Mouse (Mus musculus): Measurements from ENCODE around the gene Tmub1. TPM values are rescaled to one million over a fixed set of nuclear protein-coding genes. Genes with fewer than 3 reads are reported as not detected.

Gene Tmub1
- polyA plus RNA-seq, 2 experiments: 23.5 to 29.8 TPM

GRCm38 (mm10) chr5:24423129-24424003, 24.3 kb downstream of the Tmub1 start, which contains the start of the genes Cdk5 and Slc4a2:
Gene Cdk5, minus strand, starts transcription at chr5:24423530.
Gene Slc4a2, plus strand, starts transcription at chr5:24423837.
- Histone ChIP-seq H3K4me2 (replicated peaks; ENCODE audit: low read depth, low read length, severe bottlenecking) (peak within 1 kb of the TSS; percentile 94), H3K4me3 (replicated peaks; ENCODE audit: low read length) (peak within 1 kb of the TSS; percentile 68), H3K27ac (replicated peaks; ENCODE audit: low read depth, low read length) (peak within 1 kb of the TSS; percentile 92), H3K9ac (ENCODE audit: low read depth, low read length, severe bottlenecking) (peak within 1 kb of the TSS; percentile 71), H3K9me3 (ENCODE audit: control insufficient read depth, low read length) (no peaks in the 10 kb centered on the region), H3K36me3 (ENCODE audit: control insufficient read depth, insufficient read depth, low read length) (peaks cover 28% of the 10 kb centered on the region), H3K27me3 (ENCODE audit: control insufficient read depth, insufficient read depth, low read length) (no peaks in the 10 kb centered on the region), H3K4me1 (ENCODE audit: control insufficient read depth, insufficient read depth, low read length) (peaks cover 38% of the 10 kb centered on the region)
- DNase-seq (ENCODE audit: low spot score): peak; percentile 99
- ATAC-seq (ENCODE audit: low FRiP score, low read depth): peak; percentile 95
- TF ChIP-seq POLR2A (IDR thresholded peaks at IDR 0.05; ENCODE audit: borderline replicate concordance, extremely low read depth, insufficient read depth, insufficient read length): peak; percentile 41; the same call in 1 of the 2 replicates
- 1% methylated on average over 46 of the region's 46 CpGs for WGBS

DNA sequence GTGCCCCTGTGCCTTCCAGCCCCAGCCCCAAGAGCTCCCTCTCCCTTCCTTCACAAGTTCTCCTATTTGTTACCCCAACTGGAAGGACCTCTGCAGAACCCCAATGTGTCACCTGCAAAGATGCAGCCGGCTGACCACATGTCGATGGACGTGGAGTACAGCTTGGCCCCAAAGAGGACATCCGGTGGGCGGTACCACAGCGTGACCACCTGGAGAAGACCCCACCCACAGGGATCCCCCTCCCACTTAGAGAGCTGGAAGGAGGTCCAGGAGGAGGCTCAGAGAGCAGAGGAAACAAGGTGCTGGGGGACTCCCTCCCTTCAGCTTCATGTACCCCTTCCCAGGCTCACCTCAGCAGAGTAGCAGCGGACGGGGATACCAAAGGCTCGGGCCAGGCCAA, 27.3 kb downstream of the Tmub1 start:
- Histone ChIP-seq H3K36me3 (ENCODE audit: control insufficient read depth, insufficient read depth, low read length) (peaks cover 28% of the 10 kb centered on the region), H3K27me3 (ENCODE audit: control insufficient read depth, insufficient read depth, low read length) (no peaks in the 10 kb centered on the region), H3K27ac (replicated peaks; ENCODE audit: low read depth, low read length) (no peak overlapping the region), H3K9me3 (ENCODE audit: control insufficient read depth, low read length) (no peaks in the 10 kb centered on the region), H3K4me2 (replicated peaks; ENCODE audit: low read depth, low read length, severe bottlenecking) (no peak overlapping the region), H3K9ac (ENCODE audit: low read depth, low read length, severe bottlenecking) (no peak overlapping the region), H3K4me1 (ENCODE audit: control insufficient read depth, insufficient read depth, low read length) (peaks cover 13% of the 10 kb centered on the region; the same call in 1 of the 2 replicates), H3K4me3 (replicated peaks; ENCODE audit: low read length) (no peak overlapping the region)
- no peak for TF ChIP-seq POLR2A (IDR thresholded peaks at IDR 0.05; ENCODE audit: borderline replicate concordance, extremely low read depth, insufficient read depth, insufficient read length)
- 86% methylated on average over 9 of the region's 9 CpGs for WGBS
- ATAC-seq (ENCODE audit: low FRiP score, low read depth) (no peak), DNase-seq (ENCODE audit: low spot score) (no peak)

DNA sequence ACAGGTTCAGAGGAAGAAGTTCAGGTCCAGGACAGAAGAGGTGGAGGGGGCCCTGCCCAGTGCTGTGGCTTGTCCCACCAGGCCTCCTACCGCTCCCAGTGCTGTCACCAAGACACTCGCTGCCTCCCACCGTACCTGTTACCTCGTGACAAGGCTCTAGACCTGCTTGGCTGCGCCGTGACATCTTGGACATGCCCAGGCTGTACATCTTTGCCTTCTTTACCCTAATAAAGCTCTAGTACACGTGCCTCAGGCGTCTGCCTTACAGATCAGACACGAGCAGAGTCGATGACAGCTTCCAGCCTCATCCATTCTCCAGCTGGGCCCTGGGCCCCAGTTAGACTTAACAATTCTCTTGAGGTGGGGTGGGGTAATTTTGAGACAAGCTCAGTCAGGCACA, 30.1 kb downstream of the Tmub1 start:
- peaks cover 28% of the 10 kb centered on the region for H3K36me3 ChIP-seq (ENCODE audit: control insufficient read depth, insufficient read depth, low read length)
- no peak overlapping the region for H3K27ac ChIP-seq (replicated peaks; ENCODE audit: low read depth, low read length)
- H3K9ac ChIP-seq (ENCODE audit: low read depth, low read length, severe bottlenecking): no peak overlapping the region
- WGBS: 79% methylated on average over 10 of the region's 10 CpGs
- H3K4me3 ChIP-seq (replicated peaks; ENCODE audit: low read length): no peak overlapping the region
- no peaks in the 10 kb centered on the region for H3K9me3 ChIP-seq (ENCODE audit: control insufficient read depth, low read length)
- H3K27me3 ChIP-seq (ENCODE audit: control insufficient read depth, insufficient read depth, low read length): no peaks in the 10 kb centered on the region
- peaks cover 16% of the 10 kb centered on the region for H3K4me1 ChIP-seq (ENCODE audit: control insufficient read depth, insufficient read depth, low read length)
- no peak for TF ChIP-seq POLR2A (IDR thresholded peaks at IDR 0.05; ENCODE audit: borderline replicate concordance, extremely low read depth, insufficient read depth, insufficient read length)
- no peak for DNase-seq (ENCODE audit: low spot score)
- no peak for ATAC-seq (ENCODE audit: low FRiP score, low read depth)
- no peak overlapping the region for H3K4me2 ChIP-seq (replicated peaks; ENCODE audit: low read depth, low read length, severe bottlenecking)

DNA sequence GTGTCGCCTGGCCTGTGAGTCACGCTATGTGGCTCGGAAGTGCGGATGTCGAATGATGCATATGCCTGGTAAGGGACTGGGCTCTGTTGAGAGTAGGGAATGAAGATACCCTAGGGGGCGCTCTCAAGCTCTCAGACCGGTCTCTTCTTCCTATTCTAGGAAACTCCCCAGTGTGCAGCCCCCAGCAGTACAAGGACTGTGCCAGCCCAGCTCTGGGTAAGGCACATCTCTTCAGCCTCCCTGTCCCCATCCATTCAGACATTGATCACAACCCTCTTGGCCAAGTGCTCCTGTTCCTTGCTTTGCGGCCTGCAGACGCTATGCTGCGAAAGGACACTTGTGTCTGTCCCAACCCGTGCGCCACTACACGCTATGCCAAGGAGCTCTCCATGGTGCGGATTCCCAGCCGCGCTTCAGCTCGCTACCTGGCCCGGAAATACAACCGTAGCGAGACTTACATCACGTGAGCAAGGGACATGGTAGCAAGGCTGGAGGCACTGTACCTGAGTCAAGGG, 31.4 kb downstream of the Tmub1 start:
- no peak overlapping the region for H3K4me2 ChIP-seq (replicated peaks; ENCODE audit: low read depth, low read length, severe bottlenecking)
- H3K27me3 ChIP-seq (ENCODE audit: control insufficient read depth, insufficient read depth, low read length): no peaks in the 10 kb centered on the region
- TF ChIP-seq POLR2A (IDR thresholded peaks at IDR 0.05; ENCODE audit: borderline replicate concordance, extremely low read depth, insufficient read depth, insufficient read length): no peak
- DNase-seq (ENCODE audit: low spot score): peak; percentile 71
- no peak overlapping the region for H3K27ac ChIP-seq (replicated peaks; ENCODE audit: low read depth, low read length)
- H3K36me3 ChIP-seq (ENCODE audit: control insufficient read depth, insufficient read depth, low read length): peaks cover 26% of the 10 kb centered on the region
- peaks cover 12% of the 10 kb centered on the region for H3K4me1 ChIP-seq (ENCODE audit: control insufficient read depth, insufficient read depth, low read length)
- H3K4me3 ChIP-seq (replicated peaks; ENCODE audit: low read length): no peak overlapping the region
- WGBS: 3% methylated on average over 21 of the region's 21 CpGs
- H3K9ac ChIP-seq (ENCODE audit: low read depth, low read length, severe bottlenecking): no peak overlapping the region
- H3K9me3 ChIP-seq (ENCODE audit: control insufficient read depth, low read length): no peaks in the 10 kb centered on the region
- ATAC-seq (ENCODE audit: low FRiP score, low read depth): peak; percentile 36; the same call in 1 of the 2 replicates

DNA sequence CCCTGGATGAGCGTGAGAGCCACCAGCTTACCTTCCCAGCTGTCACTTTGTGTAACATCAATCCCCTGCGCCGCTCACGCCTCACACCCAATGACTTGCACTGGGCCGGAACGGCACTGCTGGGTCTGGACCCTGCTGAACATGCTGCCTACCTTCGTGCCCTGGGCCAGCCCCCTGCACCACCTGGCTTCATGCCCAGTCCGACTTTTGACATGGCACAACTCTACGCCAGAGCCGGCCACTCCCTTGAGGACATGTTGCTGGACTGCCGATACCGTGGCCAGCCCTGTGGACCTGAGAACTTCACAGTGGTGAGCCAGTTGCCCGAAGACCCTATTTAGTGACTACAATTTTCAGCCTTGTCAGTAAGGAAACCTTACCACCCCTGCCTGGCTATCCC, 33.7 kb downstream of the Tmub1 start:
- H3K27ac ChIP-seq (replicated peaks; ENCODE audit: low read depth, low read length): no peak overlapping the region
- no peak for ATAC-seq (ENCODE audit: low FRiP score, low read depth)
- H3K27me3 ChIP-seq (ENCODE audit: control insufficient read depth, insufficient read depth, low read length): no peaks in the 10 kb centered on the region
- H3K4me3 ChIP-seq (replicated peaks; ENCODE audit: low read length): no peak overlapping the region
- no peak overlapping the region for H3K9ac ChIP-seq (ENCODE audit: low read depth, low read length, severe bottlenecking)
- no peak overlapping the region for H3K4me2 ChIP-seq (replicated peaks; ENCODE audit: low read depth, low read length, severe bottlenecking)
- H3K9me3 ChIP-seq (ENCODE audit: control insufficient read depth, low read length): no peaks in the 10 kb centered on the region
- no peak for DNase-seq (ENCODE audit: low spot score)
- H3K4me1 ChIP-seq (ENCODE audit: control insufficient read depth, insufficient read depth, low read length): peaks cover 12% of the 10 kb centered on the region
- WGBS: 85% methylated on average over 13 of the region's 13 CpGs
- H3K36me3 ChIP-seq (ENCODE audit: control insufficient read depth, insufficient read depth, low read length): peaks cover 9% of the 10 kb centered on the region; the same call in 1 of the 2 replicates
- TF ChIP-seq POLR2A (IDR thresholded peaks at IDR 0.05; ENCODE audit: borderline replicate concordance, extremely low read depth, insufficient read depth, insufficient read length): no peak

Measured in limb, embryonic 14.5 days (tissue).